Mouse (Mus musculus) ES-Bruce4 (cell line): ENCODE results near the gene Smyd1.

Source experiments
- CTCF ChIP-seq: IDR thresholded peaks from one replicate; pipeline ENCODE4 v1.8.1; 2011; ENCODE audit warnings: low read depth, low read length
- POLR2A ChIP-seq: IDR thresholded peaks from one replicate; pipeline ENCODE4 v1.8.1; 2011; ENCODE audit warnings: low read length; ENCODE audit not compliant: insufficient read depth

GRCm38 (mm10) chr6:71360221-71360620 is 38.2 kb upstream of the Smyd1 start:
- TF ChIP-seq CTCF (no peak), POLR2A (no peak)
